Mouse (Mus musculus): Measurements from ENCODE around the gene Ppy. TPM values are rescaled to one million over a fixed set of nuclear protein-coding genes. Genes with fewer than 3 reads are reported as not detected.

Ppy gene
- polyA plus RNA-seq, 1 experiment from 2014 or later, result not detected

DNA sequence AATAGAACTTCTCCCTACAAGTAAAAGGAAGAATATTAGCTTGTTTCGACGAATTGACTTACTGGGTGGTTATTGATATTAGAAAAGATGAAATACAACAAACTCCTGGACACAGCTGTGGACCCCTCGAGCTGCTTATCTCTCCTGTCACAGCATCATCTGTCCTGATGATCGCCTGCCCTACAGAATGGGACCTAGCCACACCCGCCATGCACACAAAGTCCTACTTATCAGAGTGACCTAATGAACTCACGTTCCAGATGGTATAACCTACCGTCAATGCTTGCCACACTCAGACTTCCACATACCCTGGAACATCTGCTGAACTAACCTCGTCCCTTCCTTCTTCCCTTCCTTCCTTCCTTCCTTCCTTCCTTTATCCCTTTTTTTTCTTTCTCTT, 15.1 kb upstream of the Ppy start:
- 85% methylated on average over 8 of the region's 8 CpGs for WGBS
- Histone ChIP-seq H3K4me3 (replicated peaks) (no peak overlapping the region), H3K4me2 (replicated peaks) (no peak overlapping the region), H3K36me3 (no peaks in the 10 kb centered on the region), H3K27ac (no peak overlapping the region), H3K4me1 (replicated peaks) (peaks cover 4% of the 10 kb centered on the region; the same call in 1 of the 2 replicates), H3K9ac (replicated peaks) (no peak overlapping the region), H3K27me3 (no peaks in the 10 kb centered on the region), H3K9me3 (no peaks in the 10 kb centered on the region)
- ATAC-seq, result no peak

DNA sequence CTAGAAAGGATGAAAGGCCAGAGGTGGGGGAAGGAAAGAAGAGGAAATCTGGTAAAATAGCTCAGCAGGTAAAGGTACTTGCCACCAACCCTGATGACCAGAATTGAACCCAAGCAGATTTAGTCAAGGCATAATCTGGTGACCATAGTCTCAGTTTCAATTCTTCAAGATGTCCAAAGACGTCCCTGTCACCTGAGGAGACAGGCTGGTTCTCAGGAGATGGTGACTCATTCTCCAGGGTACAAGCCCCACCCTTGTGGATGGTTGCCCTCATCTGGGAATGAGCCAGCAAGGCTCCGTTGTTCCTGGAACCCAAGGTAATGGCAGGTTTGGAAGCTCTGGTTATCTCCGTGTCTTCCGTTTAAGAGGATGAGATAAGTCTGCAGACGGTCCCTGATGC, 10.5 kb upstream of the Ppy start:
- H3K27me3 ChIP-seq, result peaks cover 33% of the 10 kb centered on the region
- ATAC-seq, result no peak
- H3K36me3 ChIP-seq, result no peaks in the 10 kb centered on the region
- H3K4me2 ChIP-seq (replicated peaks), result no peak overlapping the region
- H3K27ac ChIP-seq, result no peak overlapping the region
- H3K9me3 ChIP-seq, result no peaks in the 10 kb centered on the region
- no peak overlapping the region for H3K4me3 ChIP-seq (replicated peaks)
- WGBS, result 90% methylated on average over 5 of the region's 5 CpGs
- H3K9ac ChIP-seq (replicated peaks), result no peak overlapping the region
- H3K4me1 ChIP-seq (replicated peaks), result peaks cover 7% of the 10 kb centered on the region; the same call in 1 of the 2 replicates

DNA sequence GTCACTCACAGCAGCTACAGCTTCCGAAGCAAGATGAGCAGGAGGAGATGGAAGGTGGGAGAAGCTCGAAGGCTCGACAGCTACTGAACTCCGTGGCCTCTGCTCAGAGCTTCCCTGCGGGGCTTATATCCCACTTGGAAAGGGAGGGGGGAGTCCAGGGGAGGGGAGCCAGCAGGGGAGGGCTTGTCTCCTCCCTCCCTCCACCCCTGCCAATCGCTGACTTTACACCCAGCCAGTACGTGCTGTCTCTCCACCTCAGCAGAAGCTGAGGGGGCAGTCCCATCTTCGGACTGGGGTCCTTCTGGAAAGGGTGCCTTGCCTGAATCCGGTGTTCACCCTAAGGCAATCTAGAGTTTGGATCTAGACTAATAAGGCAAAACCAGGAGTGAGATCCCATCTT, 6.6 kb upstream of the Ppy start, which contains the start of gene Pyy:
Gene Pyy, minus strand, starts transcription at position 101 of the 400 bp plus-strand sequence.
- Histone ChIP-seq H3K9ac (replicated peaks) (no peak within 1 kb of the TSS), H3K27me3 (peaks cover 67% of the 10 kb centered on the region), H3K4me3 (replicated peaks) (no peak within 1 kb of the TSS), H3K4me2 (replicated peaks) (no peak within 1 kb of the TSS; the same call in 1 of the 2 replicates), H3K36me3 (no peaks in the 10 kb centered on the region), H3K27ac (no peak within 1 kb of the TSS), H3K9me3 (no peaks in the 10 kb centered on the region), H3K4me1 (replicated peaks) (peaks cover 3% of the 10 kb centered on the region; the same call in 1 of the 2 replicates)
- WGBS, result 15% methylated on average over 9 of the region's 9 CpGs
- no peak for ATAC-seq

DNA sequence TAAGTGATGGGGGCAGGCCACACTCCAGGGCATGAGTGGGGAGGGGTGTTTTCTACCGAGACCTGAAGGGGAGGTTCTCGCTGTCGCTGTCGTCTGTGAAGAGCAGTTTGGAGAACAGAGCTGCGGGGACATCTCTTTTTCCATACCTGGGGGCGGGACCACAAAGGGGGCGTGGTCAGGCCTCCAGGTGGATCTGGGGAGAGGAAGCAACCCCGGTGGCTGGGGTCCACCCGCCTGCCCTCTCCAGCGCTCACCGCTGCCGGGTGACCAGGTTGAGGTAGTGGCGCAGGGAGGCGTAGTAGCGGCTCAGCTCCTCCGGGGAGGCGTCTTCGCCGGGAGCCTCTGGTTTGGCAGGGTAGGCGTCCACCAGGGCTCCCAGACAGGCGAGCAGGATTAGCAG, 5.8 kb upstream of the Ppy start:
- Histone ChIP-seq H3K4me3 (replicated peaks) (no peak overlapping the region), H3K9me3 (no peaks in the 10 kb centered on the region), H3K9ac (replicated peaks) (no peak overlapping the region), H3K27me3 (peaks cover 68% of the 10 kb centered on the region), H3K27ac (no peak overlapping the region), H3K36me3 (no peaks in the 10 kb centered on the region), H3K4me2 (replicated peaks) (no peak overlapping the region; the same call in 1 of the 2 replicates), H3K4me1 (replicated peaks) (peaks cover 3% of the 10 kb centered on the region; the same call in 1 of the 2 replicates)
- ATAC-seq, result no peak
- WGBS, result 2% methylated on average over 21 of the region's 21 CpGs

DNA sequence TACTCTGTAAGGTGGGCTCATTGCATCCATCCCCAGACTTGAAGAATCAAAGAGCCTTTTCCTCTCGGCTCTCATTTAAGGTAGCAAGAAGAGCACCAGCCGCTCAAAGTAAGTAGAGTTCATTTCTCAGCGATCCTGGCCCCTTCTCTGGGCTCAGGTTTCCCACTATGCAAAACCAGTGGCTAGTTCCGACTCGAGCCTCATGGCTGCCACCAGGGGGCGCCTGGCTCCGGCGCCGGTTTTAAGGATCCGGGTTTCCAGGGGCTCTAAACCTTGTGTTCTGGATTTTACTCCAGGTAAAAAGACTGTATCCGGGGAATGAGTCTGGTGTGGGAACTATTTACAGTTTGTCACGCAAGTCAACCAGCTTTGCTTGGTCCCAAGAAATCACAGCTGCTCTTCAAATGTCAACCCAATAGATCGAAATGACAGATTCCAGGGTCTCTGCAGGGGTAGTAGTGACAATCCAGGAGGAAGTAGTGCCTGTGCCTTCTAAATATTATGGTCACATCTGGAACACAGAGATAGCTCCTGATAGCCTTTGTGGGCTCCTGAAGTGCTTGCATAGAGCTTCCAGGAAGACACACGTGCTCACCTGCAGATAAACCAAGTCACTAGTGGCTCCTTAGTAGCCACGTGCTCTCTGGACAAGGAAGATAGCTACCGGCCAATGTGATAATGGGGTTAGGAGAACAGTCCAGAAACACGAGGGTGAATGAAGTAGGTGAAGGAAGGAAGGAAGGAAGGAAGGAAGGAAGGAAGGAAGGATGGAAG, 1.6 kb upstream of the Ppy start:
- H3K9ac ChIP-seq (replicated peaks), result no peak overlapping the region
- no peaks in the 10 kb centered on the region for H3K36me3 ChIP-seq
- no peak overlapping the region for H3K27ac ChIP-seq
- WGBS, result 20% methylated on average over 17 of the region's 17 CpGs
- no peaks in the 10 kb centered on the region for H3K9me3 ChIP-seq
- no peak overlapping the region for H3K4me2 ChIP-seq (replicated peaks)
- H3K4me1 ChIP-seq (replicated peaks), result peaks cover 3% of the 10 kb centered on the region; the same call in 1 of the 2 replicates
- no peak for ATAC-seq
- H3K27me3 ChIP-seq, result peaks cover 72% of the 10 kb centered on the region
- H3K4me3 ChIP-seq (replicated peaks), result no peak overlapping the region

DNA sequence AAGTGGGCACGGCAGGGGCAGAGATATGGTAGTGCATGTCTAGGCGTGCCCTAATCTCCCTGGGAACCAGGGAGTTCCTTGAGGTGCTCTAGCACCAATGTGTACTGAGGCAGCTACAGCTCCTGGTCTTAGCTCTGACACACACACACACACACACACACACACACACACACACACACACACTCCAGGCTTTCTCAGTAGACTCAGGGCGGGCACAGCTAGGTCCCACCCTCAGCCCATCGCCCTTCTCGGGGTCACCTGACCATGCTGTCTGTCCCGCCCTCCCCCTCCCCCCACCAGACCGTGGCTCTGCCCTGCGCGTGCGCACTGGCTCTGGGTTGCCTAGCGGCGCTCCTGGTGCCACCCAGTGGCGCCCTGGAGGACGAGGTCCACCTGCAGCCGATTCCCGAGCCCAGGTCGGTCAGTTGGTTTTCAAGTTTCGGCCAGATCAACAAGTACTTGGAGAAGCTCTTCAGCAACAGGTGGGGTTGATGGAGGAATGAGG, 4.2 kb downstream of the Ppy start:
- H3K9me3 ChIP-seq, result no peaks in the 10 kb centered on the region
- H3K4me3 ChIP-seq (replicated peaks), result peak overlapping the region; percentile 12; the same call in 1 of the 2 replicates
- no peak overlapping the region for H3K9ac ChIP-seq (replicated peaks)
- no peak overlapping the region for H3K27ac ChIP-seq
- 7% methylated on average over 18 of the region's 18 CpGs for WGBS
- H3K4me2 ChIP-seq (replicated peaks), result peak overlapping the region; percentile 48
- H3K36me3 ChIP-seq, result no peaks in the 10 kb centered on the region
- ATAC-seq, result peak; percentile 94
- peaks cover 29% of the 10 kb centered on the region for H3K27me3 ChIP-seq
- peaks cover 17% of the 10 kb centered on the region for H3K4me1 ChIP-seq (replicated peaks)

DNA sequence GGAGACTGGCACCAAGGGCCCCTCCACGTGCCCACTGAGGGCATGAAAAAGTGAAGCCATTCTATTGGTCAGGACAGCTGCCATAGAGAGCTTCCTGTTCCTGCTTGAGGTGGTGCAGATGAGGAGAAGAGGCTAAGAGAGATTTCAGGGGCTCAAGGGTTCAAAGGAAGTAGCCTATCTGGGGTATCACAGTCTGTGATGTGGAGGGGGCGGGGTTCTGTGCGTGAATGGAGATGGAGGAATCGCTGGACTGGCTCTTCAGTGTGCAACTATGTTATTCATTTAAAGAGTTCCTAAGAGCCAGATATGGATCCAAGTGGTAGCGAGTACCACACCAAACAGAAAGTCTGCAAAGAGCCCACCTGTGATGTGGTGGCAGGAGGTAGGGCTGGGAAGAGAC, 4.7 kb downstream of the Ppy start:
- Histone ChIP-seq H3K27me3 (peaks cover 26% of the 10 kb centered on the region), H3K4me3 (replicated peaks) (0 out of 2 replicates have a peak overlapping the region, but pooled peaks have one; percentile 12), H3K4me1 (replicated peaks) (peaks cover 17% of the 10 kb centered on the region), H3K9ac (replicated peaks) (no peak overlapping the region), H3K36me3 (no peaks in the 10 kb centered on the region), H3K9me3 (no peaks in the 10 kb centered on the region), H3K27ac (no peak overlapping the region), H3K4me2 (replicated peaks) (peak overlapping the region; percentile 48)
- no peak; the same call in 1 of the 2 replicates for ATAC-seq
- 82% methylated on average over 5 of the region's 5 CpGs for WGBS

DNA sequence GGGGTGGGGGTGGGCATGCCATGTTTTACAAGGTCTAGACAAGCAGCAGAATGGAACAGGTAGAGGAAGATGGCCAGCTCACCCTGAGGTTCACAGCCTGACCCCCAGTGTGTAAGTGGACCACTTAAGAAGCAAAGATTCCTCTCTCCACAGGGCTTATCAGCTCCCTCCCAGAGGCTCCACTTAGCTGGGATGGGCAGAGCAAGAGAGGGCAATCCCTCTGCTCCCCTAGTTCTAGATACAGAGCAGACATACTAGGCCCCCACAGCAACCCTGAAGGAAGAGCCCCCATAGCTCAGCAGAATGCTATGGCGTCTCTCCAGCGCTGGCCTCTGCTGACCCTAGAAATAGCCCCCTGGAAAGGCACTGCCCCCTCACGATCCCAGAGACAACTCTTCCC, 5.4 kb downstream of the Ppy start:
- Histone ChIP-seq H3K4me2 (replicated peaks) (no peak overlapping the region), H3K36me3 (no peaks in the 10 kb centered on the region), H3K27me3 (peaks cover 19% of the 10 kb centered on the region), H3K4me3 (replicated peaks) (no peak overlapping the region), H3K9me3 (no peaks in the 10 kb centered on the region), H3K4me1 (replicated peaks) (peaks cover 17% of the 10 kb centered on the region), H3K27ac (no peak overlapping the region), H3K9ac (replicated peaks) (no peak overlapping the region)
- ATAC-seq, result no peak
- WGBS, result 83% methylated on average over 3 of the region's 3 CpGs

DNA sequence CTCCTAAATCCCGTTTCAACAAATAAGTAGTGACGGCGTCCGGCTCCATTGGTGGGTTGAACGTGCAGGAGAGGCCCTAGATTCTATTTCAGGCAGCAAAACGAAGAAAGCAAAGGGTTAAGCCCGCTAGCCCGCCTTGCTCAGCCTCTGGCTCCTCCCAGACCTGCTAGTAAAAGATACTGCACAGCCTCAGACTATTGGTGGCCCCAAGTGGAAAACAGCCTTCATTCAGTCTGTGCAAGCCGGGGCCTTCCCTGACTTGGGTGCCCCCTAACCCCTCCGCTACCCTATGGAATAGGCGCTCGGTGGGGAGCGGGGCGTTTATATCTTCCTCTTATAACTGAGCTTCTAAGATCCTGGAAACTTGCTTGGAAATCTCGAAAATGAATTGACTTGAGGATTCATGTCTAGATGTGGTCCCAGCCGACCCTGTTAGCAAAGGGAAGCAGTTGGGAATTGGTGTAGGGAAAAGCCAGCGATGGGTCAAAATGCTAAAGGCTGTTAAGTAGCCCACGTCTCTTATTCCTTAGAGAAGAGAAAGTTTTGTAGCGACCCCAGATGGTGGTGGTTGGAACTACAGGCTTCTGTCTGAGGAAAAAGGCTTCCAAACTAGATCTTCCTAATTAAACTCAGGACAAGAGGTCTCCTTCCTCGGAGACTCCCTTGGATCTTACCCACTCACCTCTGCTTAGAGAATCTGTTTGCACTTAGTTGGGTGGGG, 11.9 kb downstream of the Ppy start:
- H3K36me3 ChIP-seq, result peaks cover 4% of the 10 kb centered on the region

DNA sequence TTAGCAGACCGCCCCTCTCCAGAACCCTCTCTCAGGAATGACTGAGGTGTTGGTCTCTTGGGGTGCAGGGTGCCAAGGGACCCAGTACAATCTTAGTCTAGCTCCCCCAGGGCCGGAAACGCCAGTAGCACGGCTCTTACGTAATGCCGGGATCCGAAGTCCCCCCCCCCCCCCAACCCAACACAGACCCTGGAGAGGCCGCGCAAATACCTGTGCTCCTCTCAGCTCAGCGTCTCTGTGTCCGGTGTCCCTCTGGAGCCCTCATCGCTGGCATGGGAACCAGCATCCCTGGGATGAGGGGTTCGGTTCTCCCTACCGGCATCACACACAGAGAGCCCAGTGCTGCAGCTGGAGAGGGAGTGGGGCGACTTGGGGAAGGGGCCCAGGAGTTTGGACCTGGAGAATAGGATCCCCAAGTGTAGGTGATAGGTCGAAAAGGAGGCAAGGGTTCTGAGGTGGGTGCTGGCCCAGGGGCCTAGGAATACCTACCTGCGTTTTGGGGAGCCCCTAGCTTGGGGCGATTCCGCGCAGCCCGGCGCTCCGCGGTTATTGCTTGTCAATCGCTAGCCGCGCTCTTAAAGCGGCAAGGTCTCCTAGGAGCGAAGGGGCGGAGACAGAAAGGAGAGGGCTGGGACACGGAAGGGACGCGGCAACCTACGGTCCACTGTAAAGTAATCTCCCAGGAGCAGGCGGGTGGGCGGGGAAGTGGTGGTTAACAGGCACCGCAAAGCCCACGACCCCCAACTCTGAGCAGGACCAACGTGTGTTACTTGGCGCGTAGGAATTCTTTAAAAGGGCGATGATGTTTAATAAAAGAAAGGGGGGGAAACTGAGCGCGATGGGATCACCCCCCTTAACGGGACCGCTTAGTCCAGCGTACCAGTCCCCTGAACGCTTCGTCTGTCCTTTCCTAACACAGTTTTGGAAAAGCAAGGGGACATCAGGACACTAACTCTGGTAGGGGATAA, 12.9 kb downstream of the Ppy start, which contains the start of gene Mpp2:
Gene Mpp2, minus strand, starts transcription at position 585 of the 968 bp plus-strand sequence.
- peak within 1 kb of the TSS; percentile 78 for H3K4me3 ChIP-seq (replicated peaks)
- ATAC-seq, result peak; percentile 53
- peaks cover 45% of the 10 kb centered on the region for H3K4me1 ChIP-seq (replicated peaks)
- under 1% methylated on average over 49 of the region's 49 CpGs for WGBS
- peak within 1 kb of the TSS; percentile 98 for H3K27ac ChIP-seq
- H3K4me2 ChIP-seq (replicated peaks), result peak within 1 kb of the TSS; percentile 83
- H3K27me3 ChIP-seq, result no peaks in the 10 kb centered on the region
- H3K9ac ChIP-seq (replicated peaks), result peak within 1 kb of the TSS; percentile 82
- peaks cover 7% of the 10 kb centered on the region for H3K36me3 ChIP-seq
- no peaks in the 10 kb centered on the region for H3K9me3 ChIP-seq

More for the DNA sequence above, 11.9 kb downstream of the Ppy start:
- peak; percentile 49 for ATAC-seq
- Histone ChIP-seq H3K27me3 (no peaks in the 10 kb centered on the region), H3K9ac (replicated peaks) (peak overlapping the region; percentile 82), H3K27ac (peak overlapping the region; percentile 98), H3K4me1 (replicated peaks) (peaks cover 36% of the 10 kb centered on the region), H3K4me3 (replicated peaks) (peak overlapping the region; percentile 78), H3K4me2 (replicated peaks) (peak overlapping the region; percentile 83), H3K9me3 (no peaks in the 10 kb centered on the region)
- WGBS, result under 1% methylated on average over 20 of the region's 20 CpGs

DNA sequence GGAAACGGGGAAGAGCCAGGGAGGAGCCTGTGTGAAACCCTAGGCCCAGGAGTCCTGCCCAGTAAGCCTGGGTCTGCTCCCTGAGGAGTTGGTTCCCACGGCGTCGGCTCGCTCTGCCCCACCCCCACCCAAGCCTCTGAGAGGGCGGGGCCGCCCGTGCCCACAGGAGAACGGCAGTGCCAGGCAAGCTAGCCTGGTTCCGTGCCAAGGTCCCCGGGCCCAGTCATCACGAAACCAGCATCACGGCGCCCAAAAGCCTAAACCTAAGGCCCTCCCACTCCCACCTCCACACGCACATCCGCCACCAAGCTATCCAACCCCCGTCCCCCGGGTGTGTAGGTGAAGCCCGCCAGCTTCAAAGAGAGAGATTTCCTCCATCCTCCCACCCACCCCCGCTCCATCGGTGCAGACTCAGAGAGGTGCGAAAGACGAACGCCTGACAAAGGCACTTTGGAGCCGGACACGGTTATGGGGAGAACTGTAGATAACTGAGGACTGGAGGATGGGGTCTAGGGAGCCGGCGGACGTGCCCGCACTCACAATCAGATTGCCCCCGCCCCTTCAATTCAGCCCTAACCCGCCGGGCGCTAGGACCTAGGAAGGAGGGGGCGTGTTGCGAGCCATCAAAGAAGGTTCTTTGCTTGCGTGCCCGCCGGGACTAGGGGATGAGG, 13.9 kb downstream of the Ppy start:
- H3K27me3 ChIP-seq, result no peaks in the 10 kb centered on the region
- no peaks in the 10 kb centered on the region for H3K9me3 ChIP-seq
- H3K4me3 ChIP-seq (replicated peaks), result peak overlapping the region; percentile 78
- H3K4me1 ChIP-seq (replicated peaks), result peaks cover 55% of the 10 kb centered on the region
- H3K27ac ChIP-seq, result peak overlapping the region; percentile 98
- peaks cover 7% of the 10 kb centered on the region for H3K36me3 ChIP-seq
- H3K9ac ChIP-seq (replicated peaks), result peak overlapping the region; percentile 82
- WGBS, result under 1% methylated on average over 39 of the region's 39 CpGs
- peak overlapping the region; percentile 83 for H3K4me2 ChIP-seq (replicated peaks)
- ATAC-seq, result peak; percentile 80

All from midbrain, embryonic 13.5 days (tissue).